Mouse (Mus musculus) testis, adult 2 months (tissue): ENCODE results near the gene Cdkn2aipnl. TPM values are rescaled to one million over a fixed set of nuclear protein-coding genes. Genes with fewer than 3 reads are reported as not detected.
A peak's percentile ranks its signal among the peaks of the same experiment; 100 is the strongest.

Source experiments
- H3K27ac ChIP-seq: fragments of 200-500 bp; 2 replicates; pipeline ENCODE4 v1.5.1; 2012; ENCODE audit warnings: low read depth, low read length; ENCODE audit not compliant: control insufficient read depth, insufficient read depth
- H3K27me3 ChIP-seq: fragments of 200-500 bp; 2 replicates; pipeline ENCODE4 v1.6.1; 2012; ENCODE audit warnings: mild to moderate bottlenecking, low read length, moderate library complexity; ENCODE audit not compliant: control insufficient read depth, insufficient read depth
- H3K36me3 ChIP-seq: fragments of 200-500 bp; 2 replicates; pipeline ENCODE4 v1.6.1; 2012; ENCODE audit warnings: mild to moderate bottlenecking, low read length; ENCODE audit not compliant: control insufficient read depth, insufficient read depth
- H3K4me1 ChIP-seq: fragments of 200-500 bp; 2 replicates; pipeline ENCODE4 v1.6.1; 2012; ENCODE audit warnings: low read length; ENCODE audit not compliant: control insufficient read depth, insufficient read depth
- H3K4me3 ChIP-seq: fragments of 200-500 bp; 2 replicates; pipeline ENCODE4 v1.5.1; 2012; ENCODE audit warnings: low read depth, mild to moderate bottlenecking, low read length, moderate library complexity, mixed read lengths; ENCODE audit not compliant: control insufficient read depth
- CTCF ChIP-seq: fragments of 200-500 bp; IDR thresholded peaks from 2 replicates; pipeline ENCODE4 v1.5.1; 2012; ENCODE audit warnings: low read depth, mild to moderate bottlenecking, inconsistent platforms, low read length, moderate library complexity; ENCODE audit not compliant: control insufficient read depth, insufficient read depth, insufficient replicate concordance
- POLR2A ChIP-seq: fragments of 200-500 bp; IDR thresholded peaks from 2 replicates; pipeline ENCODE4 v1.6.1; 2012; ENCODE audit warnings: low read depth, mild to moderate bottlenecking, inconsistent platforms, low read length, moderate library complexity; ENCODE audit not compliant: control insufficient read depth
- polyA plus RNA-seq: library from polyadenylated mRNA; depleted of rRNA; stranded (reverse); fragments of >200 nt; gene quantifications from 2 replicates; pipeline ENCODE4 v1.2.3, GENCODE M21; 2012

Cdkn2aipnl gene
- polyA plus RNA-seq, 1 experiment, result 7.0 TPM

DNA sequence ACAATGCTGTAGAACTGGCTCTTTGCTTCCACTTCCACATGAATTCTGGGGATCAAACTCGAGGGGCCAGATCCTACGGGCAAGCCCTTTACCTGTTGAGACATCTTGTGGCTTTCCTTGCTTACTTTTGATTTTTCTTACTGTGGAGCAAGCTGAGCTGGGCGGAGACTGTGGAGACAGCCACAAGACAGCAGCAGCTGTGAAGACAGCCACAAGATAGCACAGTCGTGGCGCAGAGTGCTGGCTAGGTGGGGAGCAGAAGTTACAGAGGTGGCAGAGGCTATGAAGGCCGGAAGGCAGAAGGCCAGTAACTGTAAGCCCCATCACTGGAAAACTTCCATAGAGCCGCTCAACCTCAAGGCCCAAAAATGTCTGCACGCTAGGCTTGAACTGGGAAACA, 5.7 kb upstream of the Cdkn2aipnl start:
- Histone ChIP-seq H3K27ac (no peak overlapping the region), H3K27me3 (no peaks in the 10 kb centered on the region), H3K4me1 (peaks cover 1% of the 10 kb centered on the region; the same call in 1 of the 2 replicates), H3K4me3 (no peak overlapping the region), H3K36me3 (no peaks in the 10 kb centered on the region)
- TF ChIP-seq POLR2A, result no peak
- TF ChIP-seq CTCF, result no peak

DNA sequence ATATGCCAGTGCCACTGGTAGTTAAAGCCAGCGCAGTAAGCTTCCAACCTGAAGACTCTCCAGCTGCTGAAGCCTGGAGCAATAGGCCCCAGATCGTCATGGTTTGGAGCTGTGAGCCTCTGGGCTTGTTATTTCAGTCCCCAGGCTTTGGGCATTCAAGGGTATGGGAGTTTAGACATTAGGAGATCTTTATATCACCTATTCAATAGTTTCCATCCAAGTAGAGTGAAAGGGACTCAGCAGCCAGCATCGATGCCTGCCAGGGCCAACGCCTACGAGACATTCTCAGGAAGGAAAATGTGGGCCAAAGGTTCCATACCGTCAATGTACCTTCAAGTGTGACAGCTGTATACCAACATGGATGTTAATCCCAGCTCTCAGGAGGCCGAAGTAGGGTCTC, 5.2 kb upstream of the Cdkn2aipnl start:
- no peak for TF ChIP-seq POLR2A
- no peak for TF ChIP-seq CTCF

DNA sequence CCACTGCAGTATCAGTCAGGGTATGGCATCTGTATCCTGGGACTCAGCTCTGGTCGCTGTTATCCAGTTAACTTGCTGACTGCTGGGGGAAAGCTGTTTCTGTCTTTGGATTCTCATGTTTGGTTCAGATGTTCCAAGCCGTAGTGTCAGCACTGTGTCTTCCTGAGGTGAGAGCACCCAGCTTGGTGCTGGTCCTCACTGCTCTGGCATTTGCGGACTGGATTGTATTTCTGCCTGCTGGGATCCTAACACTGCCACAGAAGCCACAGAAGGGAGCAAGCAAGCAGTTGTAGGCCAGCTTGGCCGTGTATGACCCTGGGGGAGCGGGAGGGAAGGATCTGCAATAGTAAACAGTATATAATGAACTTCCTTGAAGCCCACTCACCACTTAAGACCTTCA, 810 bp upstream of the Cdkn2aipnl start:
- H3K27me3 ChIP-seq, result no peaks in the 10 kb centered on the region
- no peaks in the 10 kb centered on the region; the same call in 1 of the 2 replicates for H3K36me3 ChIP-seq
- H3K27ac ChIP-seq, result no peak overlapping the region
- TF ChIP-seq POLR2A, result no peak
- no peak for TF ChIP-seq CTCF
- no peak overlapping the region for H3K4me3 ChIP-seq
- H3K4me1 ChIP-seq, result peaks cover 2% of the 10 kb centered on the region

More for the DNA sequence above, 5.2 kb upstream of the Cdkn2aipnl start:
- H3K27ac ChIP-seq, result no peak overlapping the region
- H3K4me1 ChIP-seq, result peaks cover 2% of the 10 kb centered on the region; the same call in 1 of the 2 replicates
- H3K4me3 ChIP-seq, result no peak overlapping the region
- no peaks in the 10 kb centered on the region for H3K27me3 ChIP-seq
- H3K36me3 ChIP-seq, result no peaks in the 10 kb centered on the region

DNA sequence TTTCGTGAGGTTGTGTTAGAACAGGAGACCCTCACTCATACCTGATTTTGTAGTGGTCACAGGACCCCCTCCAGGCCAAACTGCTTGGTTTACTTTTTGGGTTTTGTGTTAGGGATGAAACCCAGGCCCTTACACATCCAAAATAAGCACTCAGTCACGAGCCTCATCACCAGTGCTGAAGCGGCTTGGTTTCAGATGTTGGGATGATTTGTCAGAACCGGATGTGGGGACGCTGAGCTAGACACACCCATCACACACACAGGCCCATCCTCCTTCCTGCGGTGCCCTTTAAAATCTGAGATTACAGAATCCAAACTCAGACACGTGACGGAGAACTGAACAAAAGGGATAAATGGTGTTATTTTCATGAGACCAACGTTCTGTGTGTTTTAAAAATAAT, 1.4 kb downstream of the Cdkn2aipnl start:
- H3K4me3 ChIP-seq, result no peak overlapping the region
- no peak for TF ChIP-seq POLR2A
- TF ChIP-seq CTCF, result no peak

DNA sequence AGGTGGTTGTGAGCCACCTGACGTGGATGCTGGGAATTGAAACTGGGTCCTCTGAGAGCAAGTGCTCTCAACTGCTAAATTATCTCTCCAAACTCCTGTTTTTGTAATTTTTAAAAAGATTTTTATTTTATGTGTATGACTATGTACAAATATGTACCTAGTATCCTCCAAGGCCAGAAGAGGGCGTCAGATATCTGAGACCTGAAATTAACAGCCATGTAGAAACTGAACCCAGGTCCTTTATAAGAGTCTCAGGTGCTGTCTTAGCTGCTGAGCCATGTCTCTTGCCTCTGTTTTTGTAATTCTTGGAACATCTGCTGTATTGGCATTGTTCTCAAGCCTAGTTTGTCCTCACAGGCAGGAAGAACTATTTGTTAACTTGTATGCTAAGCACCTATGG, 2.0 kb downstream of the Cdkn2aipnl start:
- Histone ChIP-seq H3K4me3 (no peak overlapping the region), H3K27me3 (no peaks in the 10 kb centered on the region), H3K27ac (no peak overlapping the region), H3K36me3 (peaks cover 2% of the 10 kb centered on the region), H3K4me1 (peaks cover 2% of the 10 kb centered on the region)
- TF ChIP-seq POLR2A, result no peak
- no peak for TF ChIP-seq CTCF

More for the DNA sequence above, 1.4 kb downstream of the Cdkn2aipnl start:
- Histone ChIP-seq H3K27me3 (no peaks in the 10 kb centered on the region), H3K4me1 (peaks cover 2% of the 10 kb centered on the region), H3K27ac (no peak overlapping the region), H3K36me3 (peaks cover 2% of the 10 kb centered on the region)

DNA sequence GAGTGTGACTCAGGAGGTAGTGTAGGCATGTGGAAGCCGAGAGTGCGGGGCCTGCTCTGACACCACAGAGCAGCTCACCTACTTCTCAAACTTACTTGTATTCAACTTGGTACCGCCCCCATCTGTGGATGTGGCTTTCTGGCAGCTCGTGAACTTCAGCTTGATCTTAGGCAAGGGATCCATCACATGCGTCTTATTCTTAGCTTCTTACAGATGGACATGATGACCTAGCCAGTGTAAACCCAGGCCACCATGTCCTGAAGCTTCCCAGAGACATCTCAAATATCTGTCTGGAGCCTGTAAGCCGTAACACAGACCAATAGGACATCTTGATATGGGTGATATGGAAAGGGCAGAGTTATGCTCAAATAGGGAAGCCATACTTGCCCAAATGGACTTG, 4.2 kb downstream of the Cdkn2aipnl start:
- Histone ChIP-seq H3K27ac (no peak overlapping the region), H3K27me3 (no peaks in the 10 kb centered on the region), H3K4me3 (no peak overlapping the region), H3K36me3 (peaks cover 3% of the 10 kb centered on the region), H3K4me1 (peaks cover 2% of the 10 kb centered on the region)
- no peak for TF ChIP-seq POLR2A

DNA sequence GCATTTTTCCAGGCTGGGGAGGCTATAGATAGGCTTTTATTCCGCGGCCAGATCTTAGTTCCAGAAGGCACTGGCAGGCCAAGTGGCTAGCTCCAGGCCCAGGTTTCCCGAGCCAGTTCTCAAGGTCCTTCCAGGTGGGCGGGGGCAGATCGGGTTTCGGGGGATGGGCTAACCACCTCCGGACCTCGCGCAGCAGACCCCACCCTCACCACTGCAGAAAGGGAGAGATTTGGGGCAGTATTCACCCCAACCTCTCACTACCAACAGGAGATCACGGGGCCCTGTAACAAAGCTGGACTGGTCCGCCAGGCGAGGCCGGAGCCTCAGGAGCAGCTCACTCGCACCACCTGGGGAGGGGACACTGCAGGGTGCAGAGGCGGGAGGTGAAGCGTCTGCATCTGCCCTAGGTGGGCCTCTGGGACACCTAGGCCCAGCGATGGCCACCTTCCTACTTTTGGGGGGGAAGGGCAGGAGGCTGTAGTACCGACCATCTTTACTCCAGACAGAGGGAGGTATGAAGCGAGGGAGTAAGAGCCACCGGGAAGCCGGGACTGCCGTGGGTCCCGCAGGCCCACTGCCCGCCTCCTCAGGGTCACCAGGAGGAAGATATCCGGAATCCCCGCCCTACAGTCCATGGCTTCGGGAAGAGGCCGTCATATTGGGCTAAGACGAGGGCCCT, 32.3 kb downstream of the Cdkn2aipnl start:
- Histone ChIP-seq H3K27ac (peak overlapping the region; percentile 95), H3K4me1 (peaks cover 6% of the 10 kb centered on the region; the same call in 1 of the 2 replicates), H3K27me3 (no peaks in the 10 kb centered on the region), H3K36me3 (no peaks in the 10 kb centered on the region), H3K4me3 (peak overlapping the region; percentile 97)
- TF ChIP-seq POLR2A (no peak), CTCF (no peak)
